Mouse (Mus musculus) CD4-positive naive resting alpha-beta T cell, adult 57 days (primary cell): ENCODE results near the gene Kremen2. TPM values are rescaled to one million over a fixed set of nuclear protein-coding genes. Genes with fewer than 3 reads are reported as not detected.

ENCODE experiments used
- total RNA-seq: library from RNA; stranded (reverse); gene quantifications from one replicate; pipeline ENCODE4 v1.2.4, GENCODE M21; 2023

Kremen2 gene
- total RNA-seq, result 0.89 TPM

DNA sequence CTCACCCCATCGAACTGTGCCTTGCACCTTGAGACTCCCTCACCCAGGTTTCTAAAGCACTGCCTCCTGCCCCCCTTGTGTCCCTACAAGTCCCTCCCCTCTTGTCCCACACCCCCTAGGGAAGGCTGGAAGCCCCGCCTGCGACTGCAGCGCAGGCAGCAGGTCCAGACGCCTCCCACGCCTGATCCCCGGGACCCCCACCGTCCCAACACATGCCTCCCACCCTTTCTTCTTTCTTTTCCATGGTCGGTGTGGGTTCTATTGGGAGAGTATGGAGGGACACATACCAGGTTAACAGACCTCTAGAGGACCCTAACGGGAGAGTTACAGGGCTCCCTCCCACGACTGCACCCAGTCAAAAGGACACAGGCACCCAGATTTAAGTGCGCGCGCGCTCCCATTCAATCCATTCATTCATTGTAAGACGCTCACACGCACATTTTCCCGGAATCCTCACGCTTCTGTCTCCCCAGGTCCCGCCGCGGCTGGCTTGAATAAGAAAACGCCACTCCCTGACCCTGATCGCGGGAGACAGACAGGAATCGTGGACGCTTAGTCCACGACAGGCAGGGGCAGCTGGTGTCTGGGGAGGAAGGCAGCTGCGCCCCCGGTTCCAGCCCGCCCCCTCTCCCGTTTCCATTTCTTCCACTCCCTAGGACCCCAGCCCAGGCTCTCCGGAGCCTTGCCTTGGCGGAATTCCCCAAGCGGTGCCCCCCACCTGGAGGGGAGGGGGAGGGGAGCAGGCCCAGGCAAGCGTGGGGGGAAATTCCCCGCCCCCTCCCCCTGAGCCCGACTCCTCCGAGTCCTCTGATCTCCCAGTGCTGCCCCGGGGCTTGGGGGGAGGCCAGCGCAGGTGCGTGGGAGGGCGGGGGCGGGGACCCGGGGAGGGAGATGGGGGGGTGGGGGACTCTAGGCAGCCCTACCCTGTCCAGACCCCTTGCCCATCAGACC lies at the start of gene Kremen2:
Gene Kremen2 (minus strand): TSS at position 533 of the 951 bp plus-strand sequence.

DNA sequence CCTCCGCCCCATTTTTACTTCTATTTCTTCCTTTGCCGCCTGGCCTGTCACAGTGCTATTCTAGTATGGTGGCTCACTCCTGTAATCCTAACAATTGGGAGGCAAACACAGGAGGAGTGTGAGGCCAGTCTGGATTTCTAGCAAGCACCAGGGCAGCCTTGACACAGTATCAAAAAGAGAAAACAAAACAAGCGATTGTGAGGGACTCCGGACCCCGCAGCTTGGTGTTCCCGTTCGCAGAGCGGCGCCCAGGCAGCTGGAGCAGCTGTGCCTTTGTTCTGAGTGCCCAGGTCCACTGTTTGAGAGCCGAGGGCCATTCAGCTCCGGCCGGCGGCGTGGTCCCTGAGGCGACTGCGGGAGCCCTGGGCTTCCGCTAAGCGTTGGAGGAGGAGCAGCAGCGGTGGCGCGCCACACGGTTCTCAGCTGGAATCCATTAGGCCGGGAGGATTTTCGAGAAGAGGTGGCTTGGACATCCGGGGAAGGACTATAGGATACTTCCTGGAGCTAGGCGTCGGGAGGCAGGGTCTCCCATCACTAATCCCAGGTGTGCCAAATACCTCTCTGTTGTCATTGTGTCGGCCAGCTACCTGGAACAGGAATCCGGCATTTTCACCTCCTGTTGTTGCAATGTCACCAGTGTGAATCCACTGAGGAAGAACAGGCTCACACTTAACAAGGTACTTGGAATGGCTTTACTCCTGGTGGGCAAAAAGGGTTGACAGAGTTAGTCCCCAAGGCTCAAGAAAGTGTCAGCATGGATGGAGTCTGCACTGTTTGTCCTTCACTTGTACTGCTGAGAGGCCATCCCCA lies 44.8 kb upstream of the Kremen2 start, which contains the start of gene Srrm2:
Gene Srrm2 (plus strand): TSS at position 264 of the 810 bp plus-strand sequence.

DNA sequence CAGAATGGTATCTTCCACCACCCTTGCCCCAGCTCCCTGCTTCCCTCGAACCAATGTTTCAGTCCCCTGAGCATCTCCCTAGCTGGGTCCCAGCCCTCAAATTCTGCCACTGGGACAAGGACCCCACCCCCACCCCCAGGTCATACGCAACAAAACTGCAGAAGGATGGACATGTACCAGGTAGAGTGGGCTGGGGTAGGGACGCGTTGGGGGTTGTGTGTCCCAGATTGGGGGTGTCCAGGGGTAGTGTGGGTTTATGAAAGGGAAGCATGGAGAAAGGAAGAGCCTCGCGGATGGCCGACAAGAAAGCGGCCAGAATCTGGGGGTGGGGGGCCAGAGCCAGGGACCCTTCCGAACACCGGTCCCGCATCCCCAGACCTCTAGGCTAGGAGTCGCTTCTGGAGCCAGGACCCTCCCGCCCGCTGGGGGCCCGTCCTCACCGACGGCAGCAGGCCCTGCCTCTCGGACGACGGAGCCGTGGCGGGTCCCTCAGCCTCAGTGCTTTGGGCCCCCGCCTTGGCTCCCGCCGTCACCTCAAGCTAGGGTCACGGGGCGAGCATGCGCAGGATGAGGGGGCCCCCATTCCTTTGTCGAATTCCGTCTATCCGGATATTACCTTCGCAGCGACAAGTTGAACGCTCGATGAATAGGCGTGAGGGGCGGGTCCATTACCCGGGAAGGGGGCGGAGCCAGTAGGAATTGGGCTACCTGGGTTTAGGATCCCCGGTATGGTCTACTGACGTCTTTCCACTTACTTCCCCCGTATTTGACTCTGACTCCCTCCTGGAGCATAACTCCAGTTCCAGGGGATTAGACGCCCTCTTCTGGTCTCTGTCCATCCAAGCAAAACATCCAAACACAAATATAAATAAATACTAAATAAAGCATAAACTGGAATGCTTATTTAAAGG lies 40.2 kb upstream of the Kremen2 start, which contains the start of gene Flywch2:
Gene Flywch2 (minus strand): TSS at position 521 of the 911 bp plus-strand sequence.

DNA sequence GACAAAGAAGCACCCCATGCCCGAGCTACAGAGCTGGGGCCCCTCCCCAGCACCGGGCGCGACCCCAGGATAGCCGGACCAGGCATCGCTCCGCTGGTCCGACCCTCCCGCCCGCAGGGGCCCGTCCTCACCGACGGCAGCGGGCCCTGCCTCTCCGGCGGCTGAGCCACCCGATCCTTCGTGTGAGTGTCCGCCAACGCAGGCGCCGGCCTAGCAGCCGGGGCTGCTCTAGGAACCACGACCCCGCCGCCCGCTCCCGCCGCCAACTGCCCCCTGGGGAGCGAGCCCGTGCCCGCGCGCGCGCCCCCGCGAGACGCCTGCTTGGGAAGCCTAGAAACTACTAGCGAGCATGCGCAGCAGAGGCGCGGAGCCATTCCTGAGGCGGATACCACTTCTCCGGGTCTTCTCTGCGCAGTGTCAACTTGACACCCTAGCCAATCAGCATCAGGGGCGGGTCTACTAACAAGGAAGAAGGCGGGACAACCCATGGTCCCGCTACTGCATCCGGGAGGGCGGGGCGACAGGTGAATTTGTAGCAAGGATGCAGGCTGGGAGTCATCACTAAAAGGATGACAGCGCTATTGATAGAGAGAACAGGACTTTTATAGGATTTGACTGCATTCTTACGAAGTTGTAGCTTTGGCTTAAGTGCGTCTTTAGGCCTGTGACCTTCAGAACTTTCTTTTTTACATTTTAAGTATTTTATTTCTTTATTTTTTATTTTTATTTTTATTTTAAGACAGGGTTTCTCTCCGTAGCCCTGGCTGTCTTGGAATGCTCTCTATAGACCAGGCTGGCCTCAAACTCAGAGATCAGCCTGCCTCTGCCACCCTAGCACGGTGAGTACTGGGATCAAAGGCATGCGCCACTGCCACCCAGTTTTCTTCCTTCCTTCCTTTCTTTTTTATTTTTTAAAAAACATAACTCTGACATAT lies 25.9 kb upstream of the Kremen2 start, which contains the start of gene Flywch1:
Gene Flywch1 (minus strand): TSS at position 319 of the 935 bp plus-strand sequence.

DNA sequence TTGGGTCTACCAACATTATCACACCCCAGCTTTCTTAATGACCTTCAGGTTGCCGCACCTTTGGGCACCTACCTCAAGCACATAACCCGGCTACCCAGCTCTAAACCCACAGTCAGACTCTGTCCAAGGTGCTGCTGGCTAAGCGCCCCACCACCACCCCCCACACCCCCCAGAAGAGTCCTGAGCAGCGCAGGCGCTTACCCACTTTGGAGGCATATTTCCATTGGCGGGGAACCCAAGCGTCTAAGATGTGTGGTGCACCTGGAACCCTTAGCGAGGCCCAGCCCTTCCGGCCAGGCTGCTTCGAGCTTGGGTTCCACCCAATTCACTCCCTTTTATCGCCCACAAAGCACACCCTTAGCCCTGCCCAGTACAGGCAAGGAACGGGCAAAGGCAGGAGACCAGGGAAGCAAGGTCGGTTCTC lies 5.0 kb downstream of the Kremen2 start, which contains the start of gene Paqr4:
Gene Paqr4 (minus strand): TSS at position 270 of the 424 bp plus-strand sequence.

DNA sequence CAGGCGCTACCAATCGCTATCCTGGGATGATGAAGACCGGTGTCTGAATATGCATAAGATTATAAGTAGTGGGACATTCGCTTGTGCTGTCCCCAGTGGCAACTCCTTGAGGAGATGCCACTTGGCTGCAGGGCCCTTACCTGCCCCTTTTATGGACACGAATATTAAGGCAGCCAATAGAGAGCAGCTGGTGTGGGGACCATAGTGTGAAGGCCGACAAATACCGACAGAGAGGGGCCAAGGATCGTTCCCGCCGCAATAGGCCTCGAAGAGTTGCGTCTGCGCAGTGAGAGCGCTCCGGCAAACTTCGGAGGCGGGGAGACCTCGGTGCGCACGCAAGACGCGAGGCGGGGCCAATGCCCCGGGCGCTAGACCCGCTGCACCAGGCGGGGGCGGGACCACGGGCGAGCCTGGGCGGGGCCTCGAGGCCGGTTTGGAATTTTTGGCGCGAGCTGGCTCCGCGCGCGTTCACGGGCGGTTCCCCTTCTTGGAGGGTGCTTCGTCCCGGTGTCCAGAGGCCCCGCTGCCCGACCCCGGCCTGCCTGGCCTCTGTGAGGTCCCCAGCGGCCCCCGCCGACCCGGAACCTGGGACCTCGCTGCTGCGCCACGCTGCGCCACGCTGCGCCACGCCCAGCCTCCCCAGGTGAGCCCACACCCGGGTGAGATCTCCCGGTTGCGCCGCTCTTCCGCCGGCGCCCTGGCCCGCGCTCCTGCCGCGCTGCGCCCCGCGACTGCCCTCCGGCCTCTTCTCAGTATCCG lies 19.5 kb downstream of the Kremen2 start, which contains the start of gene Pkmyt1:
Gene Pkmyt1 (plus strand): TSS at position 338 of the 759 bp plus-strand sequence.

DNA sequence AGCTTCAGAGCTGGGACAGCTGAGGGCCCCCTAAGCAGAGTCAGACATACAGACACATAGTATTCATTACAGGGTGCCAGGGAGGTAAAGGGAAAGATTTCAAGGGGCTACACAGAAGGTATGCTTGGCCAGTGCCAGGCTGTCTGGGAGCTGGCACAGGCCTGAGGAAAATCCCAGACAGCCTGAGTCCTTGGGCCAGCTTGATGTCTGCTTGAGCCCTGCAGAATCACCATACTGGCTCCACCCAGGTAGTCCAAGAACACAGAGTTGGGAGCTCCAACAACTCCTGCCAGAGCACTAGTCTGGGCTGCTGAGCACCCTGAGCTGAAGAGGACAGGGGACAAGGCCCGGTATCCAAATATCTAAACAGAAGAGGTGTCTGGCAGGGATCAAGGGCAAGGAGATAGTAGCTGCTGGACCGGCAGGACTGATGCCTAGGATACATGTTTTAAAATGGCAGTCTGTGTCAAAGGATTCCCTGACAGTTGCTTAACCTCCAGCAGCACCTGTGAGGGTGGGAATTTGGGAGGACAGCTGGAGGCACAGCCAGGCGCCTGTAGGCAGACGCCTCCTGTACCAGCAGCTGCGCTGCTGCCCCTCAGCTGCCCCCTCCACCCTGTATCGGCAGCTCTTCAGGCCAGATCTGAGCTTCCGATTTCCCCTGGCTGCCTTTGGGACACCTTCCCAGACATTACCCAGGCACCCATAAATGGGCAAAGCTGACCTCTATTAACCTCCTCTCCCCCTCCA lies 23.1 kb downstream of the Kremen2 start, which contains the start of gene 1520401A03Rik:
Gene 1520401A03Rik (minus strand): TSS at position 408 of the 750 bp plus-strand sequence.

Other genes with a start within 250 kb of the Kremen2 start
- gene Zfp213, start 181.6 kb downstream of the Kremen2 start, total RNA-seq, result 8.7 TPM
- not detected for gene Zfp13, start 146.3 kb downstream of the Kremen2 start, total RNA-seq
- gene Zscan10, start 145.0 kb downstream of the Kremen2 start, total RNA-seq, result 0.86 TPM
- gene Mmp25, start 100.6 kb downstream of the Kremen2 start, total RNA-seq, result 0.41 TPM
- not detected for gene Bicdl2, start 85.3 kb downstream of the Kremen2 start, total RNA-seq
- gene Hcfc1r1, start 72.2 kb downstream of the Kremen2 start, total RNA-seq, result 39.5 TPM
- 22.4 TPM for gene Thoc6, start 72.0 kb downstream of the Kremen2 start, total RNA-seq
- gene Tnfrsf12a, start 68.4 kb downstream of the Kremen2 start, total RNA-seq, result 61.0 TPM
- not detected for gene Cldn6, start 66.6 kb downstream of the Kremen2 start, total RNA-seq
- gene Cldn9, start 61.8 kb downstream of the Kremen2 start, total RNA-seq, result not detected
- gene 1520401A03Rik, start 23.1 kb downstream of the Kremen2 start, total RNA-seq, result not detected
- 36.2 TPM for gene Pkmyt1, start 19.5 kb downstream of the Kremen2 start, total RNA-seq
- 2.6 TPM for gene Paqr4, start 5.0 kb downstream of the Kremen2 start, total RNA-seq
- 27.5 TPM for gene Flywch1, start 25.8 kb upstream of the Kremen2 start, total RNA-seq
- not detected for gene Flywch2, start 40.2 kb upstream of the Kremen2 start, total RNA-seq
- gene Srrm2, start 44.7 kb upstream of the Kremen2 start, total RNA-seq, result 1,442 TPM
- gene Elob, start 83.3 kb upstream of the Kremen2 start, total RNA-seq, result 199 TPM
- gene Prss33, start 90.2 kb upstream of the Kremen2 start, total RNA-seq, result not detected
- not detected for gene Prss32, start 98.0 kb upstream of the Kremen2 start, total RNA-seq
- gene Prss41, start 98.3 kb upstream of the Kremen2 start, total RNA-seq, result 1.4 TPM
- gene Prss21, start 122.2 kb upstream of the Kremen2 start, total RNA-seq, result not detected
- not detected for gene Dcpp1, start 135.0 kb upstream of the Kremen2 start, total RNA-seq
- not detected for gene Dcpp2, start 135.0 kb upstream of the Kremen2 start, total RNA-seq
- not detected for gene Dcpp3, start 171.6 kb upstream of the Kremen2 start, total RNA-seq
- gene Sbp, start 195.8 kb upstream of the Kremen2 start, total RNA-seq, result not detected
- not detected for gene Sbpl, start 209.4 kb upstream of the Kremen2 start, total RNA-seq
- not detected for gene Prss30, start 234.7 kb upstream of the Kremen2 start, total RNA-seq